Comparison of ENCODE assay signal across 14 mouse cellular contexts in genomic region chr3:84547177-84547576, GRCm38 (mm10). TPM values are rescaled to one million over a fixed set of nuclear protein-coding genes. Genes with fewer than 3 reads are reported as not detected.
DNase-seq lines count a peak whose midpoint lies in the region; ATAC-seq and TF ChIP-seq lines count a peak whose summit lies in the region.
"Had no signal": no experiment of that assay in that cellular context is flagged by ENCODE, and none has a peak within 500 bp of the region (broad histone marks: within the 10 kb centered on the region; RNA-seq: fewer than 3 reads in every experiment).

No protein-coding gene starts in this region.

- TF ChIP-seq CTCF in forebrain, postnatal 0 days (IDR thresholded peaks at IDR 0.05; ENCODE audit: low read depth) = no peak

- H3K4me1 ChIP-seq in heart, embryonic 10.5 days = peaks cover 4% of the 10 kb centered on the region; the same call in 1 of the 2 replicates
- H3K4me1 ChIP-seq in embryonic facial prominence, embryonic 10.5 days = peaks cover 4% of the 10 kb centered on the region
- H3K4me1 ChIP-seq in forebrain, postnatal 0 days (ENCODE audit: insufficient read depth) = no peaks in the 10 kb centered on the region
- H3K4me1 ChIP-seq: forebrain, embryonic 15.5 days; neural tube, embryonic 12.5 days had no signal

- no peak for ATAC-seq in forebrain, postnatal 0 days
- ATAC-seq: forebrain, embryonic 15.5 days had no signal

- no peaks in the 10 kb centered on the region for H3K9me3 ChIP-seq in heart, embryonic 10.5 days
- H3K9me3 ChIP-seq in embryonic facial prominence, embryonic 10.5 days = no peaks in the 10 kb centered on the region
- no peaks in the 10 kb centered on the region for H3K9me3 ChIP-seq in forebrain, postnatal 0 days (ENCODE audit: low read length)
- H3K9me3 ChIP-seq: forebrain, embryonic 15.5 days; neural tube, embryonic 12.5 days had no signal

- H3K27me3 ChIP-seq in heart, embryonic 10.5 days (ENCODE audit: insufficient read depth, poor library complexity, severe bottlenecking) = no peaks in the 10 kb centered on the region
- H3K27me3 ChIP-seq in embryonic facial prominence, embryonic 10.5 days (replicated peaks; ENCODE audit: low read depth, poor library complexity, severe bottlenecking) = no peaks in the 10 kb centered on the region
- H3K27me3 ChIP-seq in forebrain, postnatal 0 days (ENCODE audit: insufficient read depth, low read length) = no peaks in the 10 kb centered on the region
- H3K27me3 ChIP-seq: forebrain, embryonic 15.5 days; neural tube, embryonic 12.5 days had no signal

- no peak overlapping the region for H3K9ac ChIP-seq in forebrain, postnatal 0 days
- H3K9ac ChIP-seq: forebrain, embryonic 15.5 days; neural tube, embryonic 12.5 days had no signal

- DNase-seq in heart, adult 9 months (ENCODE audit: low spot score in 2 of 2) = peak; percentile 5 to 36
- no peak for DNase-seq in heart, embryonic 10.5 days (ENCODE audit: low spot score)
- peak; percentile 46 for DNase-seq in A20 (ENCODE audit: low read depth, low spot score)
- peak; percentile 11 for DNase-seq in embryonic facial prominence, embryonic 10.5 days (ENCODE audit: low spot score)
- peak; percentile 44 to 45 for DNase-seq in natural killer cell, adult 2 months (ENCODE audit: low spot score in 2 of 2)
- DNase-seq in forebrain, postnatal 0 days = no peak
- no peak for DNase-seq in adrenal gland, adult 8-10 months
- DNase-seq in c-Kit-positive CD71-positive TER-119-positive erythroid progenitor cells, embryonic 14.5 days (ENCODE audit: low spot score) = no peak
- DNase-seq: right cerebral cortex, postnatal 25 days had no signal

- H3K36me3 ChIP-seq in heart, embryonic 10.5 days = no peaks in the 10 kb centered on the region
- H3K36me3 ChIP-seq in embryonic facial prominence, embryonic 10.5 days (replicated peaks) = 0 out of 2 replicates have a peak, but pooled peaks cover 3% of the 10 kb centered on the region
- H3K36me3 ChIP-seq in forebrain, postnatal 0 days (ENCODE audit: insufficient read depth) = no peaks in the 10 kb centered on the region
- H3K36me3 ChIP-seq: forebrain, embryonic 15.5 days; neural tube, embryonic 12.5 days had no signal

- no peak overlapping the region for H3K27ac ChIP-seq in heart, embryonic 10.5 days
- H3K27ac ChIP-seq in embryonic facial prominence, embryonic 10.5 days (replicated peaks) = no peak overlapping the region
- H3K27ac ChIP-seq in forebrain, postnatal 0 days (ENCODE audit: low read depth, low read length) = no peak overlapping the region
- H3K27ac ChIP-seq: forebrain, embryonic 15.5 days; heart, adult 2 months; neural tube, embryonic 12.5 days had no signal

- no peak overlapping the region for H3K4me3 ChIP-seq in heart, embryonic 10.5 days
- H3K4me3 ChIP-seq in embryonic facial prominence, embryonic 10.5 days = no peak overlapping the region
- no peak overlapping the region for H3K4me3 ChIP-seq in forebrain, postnatal 0 days (ENCODE audit: low read depth, low read length)
- H3K4me3 ChIP-seq: forebrain, embryonic 15.5 days; heart, adult 2 months; neural tube, embryonic 12.5 days had no signal

- H3K4me2 ChIP-seq in forebrain, postnatal 0 days (ENCODE audit: low read depth) = no peak overlapping the region
- H3K4me2 ChIP-seq: forebrain, embryonic 15.5 days; neural tube, embryonic 12.5 days had no signal

- 56% methylated on average over 8 of the region's 8 CpGs for WGBS in heart, embryonic 10.5 days
- 57% methylated on average over 8 of the region's 8 CpGs for WGBS in embryonic facial prominence, embryonic 10.5 days
- WGBS in forebrain, postnatal 0 days = 87% methylated on average over 8 of the region's 8 CpGs

RNA-seq across cellular contexts. Expression of gene Arfip1, which starts 35.2 kb away (rescaled TPM):
- 38.3 and 44.4 TPM in 2 replicates for polyA plus RNA-seq in heart, embryonic 10.5 days (2016; fragmentation: Nextera tagmentation; extraction: Ambion mirVana)
- polyA plus RNA-seq in embryonic facial prominence, embryonic 10.5 days (2016; fragmentation: Nextera tagmentation; extraction: Ambion mirVana) = 28.1 and 31.2 TPM in 2 replicates
- 22.3 and 26.8 TPM in 2 replicates for total RNA-seq in forebrain, postnatal 0 days (2014; rRNA removed)
- polyA plus RNA-seq in forebrain, postnatal 0 days (2015; fragmentation: Nextera tagmentation; extraction: Ambion mirVana) = 15.3 and 18.8 TPM in 2 replicates
- 10 to 100 TPM; 47.6 to 58.3 (median 54.6) TPM for total RNA-seq in adrenal gland, adult 8-10 months (2022)

RNA-seq across cellular contexts. Expression of gene Tigd4, which starts 46.2 kb away (rescaled TPM):
- polyA plus RNA-seq in heart, embryonic 10.5 days (2016; fragmentation: Nextera tagmentation; extraction: Ambion mirVana) = not detected in 2 replicates
- 0.04 TPM in 1 of 2 replicates, not detected in the other for polyA plus RNA-seq in embryonic facial prominence, embryonic 10.5 days (2016; fragmentation: Nextera tagmentation; extraction: Ambion mirVana)
- total RNA-seq in forebrain, postnatal 0 days (2014; rRNA removed) = not detected in 2 replicates
- polyA plus RNA-seq in forebrain, postnatal 0 days (2015; fragmentation: Nextera tagmentation; extraction: Ambion mirVana) = 0.06 TPM in 1 of 2 replicates, not detected in the other
- total RNA-seq in adrenal gland, adult 8-10 months (2022) = under 1 TPM in 2 of 4 experiments, not detected in 2; 0.06 to 0.18 TPM
- total RNA-seq: layer of hippocampus, adult 8-10 months; megakaryocyte-erythroid progenitor cell, adult 5-6 weeks had no signal
- polyA plus RNA-seq: heart, adult 2 months had no signal

Comparison
In these comparisons a context has a peak if more than half of its experiments do, and no peak if none do; other contexts are left out.
1. DNase-seq: peak in heart, adult 9 months (2 of 2), A20 (single experiment), embryonic facial prominence, embryonic 10.5 days (single experiment) and natural killer cell, adult 2 months (2 of 2); none in heart, embryonic 10.5 days (single experiment), forebrain, postnatal 0 days (single experiment), adrenal gland, adult 8-10 months (single experiment) and c-Kit-positive CD71-positive TER-119-positive erythroid progenitor cells, embryonic 14.5 days (single experiment).